Mouse (Mus musculus) brain, embryonic 14.5 days (tissue): Measurements from ENCODE around the gene Kcnma1.

ENCODE experiments used
- CTCF ChIP-seq: fragments of 200-500 bp; IDR thresholded peaks from 2 replicates; pipeline ENCODE4 v1.5.1; 2012; ENCODE audit warnings: inconsistent platforms, mild to moderate bottlenecking, moderate library complexity, borderline replicate concordance; ENCODE audit not compliant: insufficient read depth, insufficient read length; ENCODE audit errors: extremely low read depth
- POLR2A ChIP-seq: fragments of 200-500 bp; IDR thresholded peaks from 2 replicates; pipeline ENCODE4 v1.6.1; 2012; ENCODE audit warnings: mild to moderate bottlenecking, inconsistent platforms, borderline replicate concordance; ENCODE audit not compliant: poor library complexity, insufficient read depth, insufficient read length, severe bottlenecking; ENCODE audit errors: extremely low read depth

- TF ChIP-seq CTCF (no peak), POLR2A (no peak)
These were observed 79.3 kb downstream of the Kcnma1 start for GRCm38 (mm10) chr14:23935016-23935415.
